Mouse (Mus musculus): ENCODE measurements around the gene Tnfrsf1b.

The Tnfrsf1b gene

DNA sequence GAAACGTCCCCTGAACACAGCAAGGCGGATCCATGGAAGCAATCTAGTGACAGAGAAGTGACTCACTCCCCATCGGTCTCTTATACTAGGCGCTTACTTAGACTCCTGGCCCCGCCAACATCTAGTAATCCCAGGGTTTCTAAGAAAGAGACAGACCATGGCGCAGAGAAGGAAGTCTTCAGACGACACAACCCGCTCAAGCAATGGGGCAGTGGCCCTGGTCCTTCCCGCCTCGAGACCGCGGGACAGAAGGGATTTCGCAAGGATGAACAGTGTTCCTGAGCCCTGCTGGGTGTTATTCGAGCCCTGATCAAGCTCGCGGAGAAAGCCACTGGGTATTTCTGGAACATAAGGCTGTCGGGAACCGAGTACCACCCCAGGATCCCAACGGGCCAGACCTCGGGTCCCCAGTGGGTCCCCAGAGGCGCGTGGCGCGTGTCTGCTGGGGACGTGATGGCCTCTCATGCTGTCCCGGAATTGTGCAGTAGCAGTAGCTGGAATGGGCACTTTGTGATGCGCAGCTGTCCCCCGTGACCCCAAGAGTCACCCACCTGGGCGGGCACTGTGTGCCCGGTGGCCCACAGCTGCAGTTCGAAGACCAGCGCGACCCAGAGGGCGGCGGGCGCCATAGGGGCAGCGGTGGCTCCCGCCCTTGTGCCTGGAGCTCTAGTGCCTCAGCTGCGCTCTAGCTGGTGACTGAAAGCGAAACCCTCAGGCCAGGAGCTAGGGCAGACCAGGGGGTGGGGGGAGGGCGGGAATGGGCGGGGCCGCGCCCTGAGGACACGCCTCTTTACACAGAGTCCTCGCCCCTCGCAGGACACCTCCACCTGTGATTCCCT lies at the start of gene Tnfrsf1b:
Gene Tnfrsf1b, minus strand, starts transcription at position 698 of the 839 bp plus-strand sequence.
- 2% methylated on average over 47 of the region's 47 CpGs for WGBS

GRCm38 (mm10) chr4:145295589-145296300 lies 49.1 kb upstream of the Tnfrsf1b start:
- 46% methylated on average over 5 of the region's 5 CpGs for WGBS

DNA sequence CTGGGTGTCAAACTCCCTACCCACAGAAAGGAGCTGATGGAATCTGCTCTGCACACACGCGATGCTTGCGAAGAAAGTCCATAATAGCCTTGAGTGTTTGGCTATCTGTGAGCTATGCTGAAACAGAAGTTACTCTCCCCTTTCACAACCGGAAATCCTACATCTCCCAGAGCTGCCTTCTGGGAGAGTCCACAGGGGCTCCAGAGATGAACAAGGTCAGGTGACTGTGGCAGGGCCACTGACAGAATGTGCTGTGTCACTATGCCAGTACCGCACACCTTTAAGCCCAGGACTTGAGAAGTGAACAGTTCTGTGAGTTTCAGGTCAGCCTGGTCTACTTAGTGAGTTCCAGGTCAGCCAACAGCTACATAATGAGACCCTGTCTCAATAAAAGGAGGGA lies 47.9 kb upstream of the Tnfrsf1b start:
- WGBS: 81% methylated on average over 5 of the region's 5 CpGs

GRCm38 (mm10) chr4:145286369-145287120 lies 39.9 kb upstream of the Tnfrsf1b start:
- 39% methylated on average over 4 of the region's 4 CpGs for WGBS

DNA sequence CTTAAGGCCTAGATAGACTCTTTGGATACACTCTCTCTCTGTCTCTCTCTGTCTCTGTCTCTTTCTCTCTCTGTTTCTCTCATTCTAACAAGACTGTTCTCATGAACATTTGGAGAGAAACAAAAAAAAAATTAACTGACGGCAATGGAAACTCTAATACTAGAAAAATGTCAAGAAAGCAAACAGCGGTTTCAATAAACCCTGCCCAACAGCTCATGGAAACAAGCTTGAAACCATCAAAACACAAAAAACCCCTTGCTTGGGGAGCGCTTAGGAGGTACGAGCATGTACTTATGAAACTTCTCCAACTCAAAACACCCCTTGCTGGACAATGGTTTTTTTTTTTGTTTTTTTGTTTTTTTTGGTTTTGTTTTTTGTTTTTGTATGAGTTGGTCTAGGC lies 38.0 kb upstream of the Tnfrsf1b start:
- WGBS: 96% methylated on average over 4 of the region's 4 CpGs

- WGBS: 83% methylated on average over 6 of the region's 6 CpGs
Observed at GRCm38 (mm10) chr4:145283441-145283840, 36.8 kb upstream of the Tnfrsf1b start.

GRCm38 (mm10) chr4:145280966-145281365 lies 34.3 kb upstream of the Tnfrsf1b start:
- 73% methylated on average over 6 of the region's 6 CpGs for WGBS

DNA sequence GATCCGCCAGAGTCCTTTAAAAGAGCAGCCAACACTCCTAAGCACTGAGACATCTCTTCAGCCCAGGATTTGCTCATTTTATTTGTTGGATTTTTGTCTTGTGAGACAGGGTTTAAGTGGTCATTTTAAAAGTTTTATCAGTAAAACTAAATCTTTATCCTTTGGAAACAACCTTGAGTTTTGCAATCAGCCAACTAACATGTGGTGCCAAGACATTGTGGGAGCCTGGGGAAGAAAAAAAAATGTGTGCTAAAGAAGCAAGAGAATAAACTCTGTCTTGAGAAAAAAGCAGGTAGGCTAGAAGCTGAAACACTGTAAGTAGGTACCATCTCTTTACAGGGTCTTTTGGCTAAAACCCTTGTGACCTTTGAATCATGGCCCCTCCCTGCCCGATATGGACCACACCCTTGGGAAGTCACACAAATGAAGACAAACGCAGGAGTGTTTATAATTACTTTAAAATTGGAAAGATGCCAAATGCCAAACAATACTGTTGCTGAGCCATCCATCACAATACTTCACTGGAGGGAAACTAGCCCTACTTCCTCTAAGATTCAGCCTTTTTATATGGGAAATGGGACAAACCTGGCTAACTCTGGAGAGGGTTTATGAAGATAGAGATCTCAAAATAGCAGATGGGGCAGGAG lies 32.2 kb upstream of the Tnfrsf1b start:
- 66% methylated on average over 3 of the region's 3 CpGs for WGBS

DNA sequence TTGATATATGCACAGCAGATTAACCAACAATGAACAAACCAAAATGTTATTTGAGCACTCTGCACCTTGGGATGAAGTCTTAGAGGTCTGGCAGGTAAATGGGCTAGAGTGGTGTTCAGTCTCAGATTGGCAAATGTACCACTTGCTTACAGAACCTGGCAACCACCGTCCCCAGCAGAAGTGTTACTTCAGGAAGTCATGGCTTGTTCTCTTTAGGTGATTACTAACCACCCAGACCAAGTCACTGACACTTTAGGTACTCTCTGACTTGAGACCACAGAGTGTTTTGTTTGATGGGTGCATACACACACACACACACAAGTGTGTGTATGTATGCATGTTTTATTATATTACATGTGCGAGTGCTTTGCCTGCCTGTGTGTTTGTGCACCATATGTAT lies 31.6 kb upstream of the Tnfrsf1b start:
- WGBS: 92% methylated on average over 2 of the region's 2 CpGs

GRCm38 (mm10) chr4:145276368-145277249 lies 29.9 kb upstream of the Tnfrsf1b start:
- 82% methylated on average over 6 of the region's 6 CpGs for WGBS

- 97% methylated on average over 5 of the region's 5 CpGs for WGBS
Observed at GRCm38 (mm10) chr4:145274887-145275286, 28.2 kb upstream of the Tnfrsf1b start.

DNA sequence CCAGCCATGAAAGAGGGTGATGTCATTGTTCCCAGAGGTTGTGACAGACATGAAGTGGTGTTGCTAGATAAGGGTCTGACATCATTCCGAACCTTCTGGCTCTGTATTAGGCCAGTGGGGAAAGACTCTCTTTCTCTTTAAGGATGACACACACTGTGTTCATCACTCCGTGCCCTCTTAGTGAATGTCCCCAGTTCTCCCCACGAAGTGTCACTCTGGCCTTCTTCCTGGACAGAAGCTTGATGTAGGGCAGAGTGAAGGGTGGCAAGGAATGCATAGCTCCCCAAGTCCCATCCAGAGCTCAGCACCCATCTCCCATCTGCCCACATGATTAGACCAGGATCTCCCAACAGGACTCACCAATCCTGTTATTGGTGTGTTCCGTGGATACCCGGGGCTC lies 27.3 kb upstream of the Tnfrsf1b start:
- WGBS: 93% methylated on average over 5 of the region's 5 CpGs

- WGBS: 40% methylated on average over 1 of the region's 1 CpGs
Observed at GRCm38 (mm10) chr4:145272763-145273162, 26.1 kb upstream of the Tnfrsf1b start.

- 92% methylated on average over 4 of the region's 4 CpGs for WGBS
Observed at GRCm38 (mm10) chr4:145271634-145272033, 25.0 kb upstream of the Tnfrsf1b start.

GRCm38 (mm10) chr4:145270136-145270535 lies 23.5 kb upstream of the Tnfrsf1b start:
- WGBS: 86% methylated on average over 5 of the region's 5 CpGs

GRCm38 (mm10) chr4:145267631-145268110 lies 21.0 kb upstream of the Tnfrsf1b start:
- WGBS: 51% methylated on average over 4 of the region's 4 CpGs

DNA sequence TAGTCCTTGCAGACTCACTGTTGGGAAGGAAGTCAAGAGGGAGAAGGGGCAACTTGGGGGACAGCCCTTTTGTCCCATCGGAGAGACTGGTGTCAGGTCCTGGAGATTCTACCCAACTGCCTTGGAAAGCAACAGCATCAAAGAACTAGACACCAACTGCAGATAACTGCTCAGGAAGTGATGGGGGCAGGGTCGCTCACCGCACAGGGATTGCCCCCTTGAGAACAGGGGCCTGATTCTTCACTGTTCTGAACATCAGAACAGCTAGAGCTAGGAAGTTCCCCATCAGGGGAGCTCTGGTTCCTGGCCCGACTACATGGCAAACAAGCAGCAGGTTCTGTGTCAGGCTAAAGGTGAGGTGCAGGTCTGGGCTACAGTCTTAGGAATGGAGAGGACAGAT lies 19.8 kb upstream of the Tnfrsf1b start:
- 87% methylated on average over 4 of the region's 4 CpGs for WGBS

DNA sequence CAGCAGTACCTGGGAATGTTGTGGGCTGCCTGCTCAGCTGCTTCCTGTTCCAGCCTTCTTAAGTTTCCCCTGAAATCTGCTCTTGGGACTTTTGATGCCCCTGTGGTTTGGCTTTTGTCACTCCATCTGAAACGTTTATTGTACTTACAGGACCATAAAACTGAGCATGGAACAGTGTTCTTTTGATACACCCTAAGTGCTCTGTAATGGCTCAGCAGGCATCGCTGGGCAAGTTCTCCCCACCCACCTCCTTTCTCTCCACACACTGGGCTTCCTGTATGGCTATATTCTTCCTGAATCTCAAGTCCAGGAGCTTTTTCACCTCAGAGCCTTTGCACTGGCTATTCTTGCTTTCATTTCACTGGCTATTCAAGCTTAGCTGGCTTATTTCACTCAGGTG lies 18.1 kb upstream of the Tnfrsf1b start:
- WGBS: 42% methylated on average over 2 of the region's 2 CpGs

- 89% methylated on average over 1 of the region's 1 CpGs for WGBS
Observed at GRCm38 (mm10) chr4:145263583-145263982, 16.9 kb upstream of the Tnfrsf1b start.

- 76% methylated on average over 5 of the region's 5 CpGs for WGBS
Observed at GRCm38 (mm10) chr4:145260802-145261201, 14.1 kb upstream of the Tnfrsf1b start.
